Mouse (Mus musculus): ENCODE measurements around the gene Dirc2.

DNA sequence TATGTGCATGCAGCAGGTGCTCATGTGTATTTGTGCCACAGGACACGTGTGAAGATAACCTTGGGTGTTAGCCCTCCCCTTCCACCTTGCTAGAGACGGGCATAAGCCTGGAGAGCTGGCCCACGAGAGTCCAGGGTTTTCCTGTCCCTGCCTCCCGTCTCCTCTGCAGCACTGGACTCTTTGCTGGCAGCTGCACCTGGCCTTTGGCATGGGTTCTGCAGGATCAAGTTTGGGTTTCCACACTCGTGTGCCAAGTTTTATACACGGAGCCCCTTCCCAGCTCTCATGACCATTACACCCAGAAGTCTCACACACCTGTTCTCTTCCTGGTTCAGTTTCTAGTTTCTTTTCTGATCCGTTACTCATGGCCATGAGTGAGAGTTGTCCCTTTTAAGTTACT is 55.5 kb downstream of the Dirc2 start:
- TF ChIP-seq CTCF (IDR thresholded peaks at IDR 0.05; ENCODE audit: insufficient read depth, low read length): no peak
- no peak for TF ChIP-seq POLR2A (IDR thresholded peaks at IDR 0.05; ENCODE audit: borderline replicate concordance, extremely low read depth, low read depth, low read length)

All from lung, adult 2 months (tissue).